Mouse (Mus musculus) MEL-GATA-1-ER (cell line): ENCODE measurements around the gene Llgl2.

Experiments used
- DNase-seq: peaks from one replicate; pipeline ENCODE4 v3.0.0-alpha.2; 2012; ENCODE audit warnings: low read depth; ENCODE audit errors: extremely low read depth

Llgl2 gene

GRCm38 (mm10) chr11:115876438-115876837 is 52.6 kb downstream of the Llgl2 start:
- DNase-seq: no peak

GRCm38 (mm10) chr11:115877174-115877755 is 53.4 kb downstream of the Llgl2 start:
- no peak for DNase-seq

- DNase-seq: no peak
These were observed 54.2 kb downstream of the Llgl2 start for GRCm38 (mm10) chr11:115878071-115878470.

- no peak for DNase-seq
These were observed 57.2 kb downstream of the Llgl2 start for GRCm38 (mm10) chr11:115881002-115881401.

- no peak for DNase-seq
These were observed 59.4 kb downstream of the Llgl2 start for GRCm38 (mm10) chr11:115883251-115883650.

- DNase-seq: no peak
These were observed 60.5 kb downstream of the Llgl2 start for GRCm38 (mm10) chr11:115884361-115884760.

GRCm38 (mm10) chr11:115885281-115885680 is 61.4 kb downstream of the Llgl2 start:
- DNase-seq: no peak

GRCm38 (mm10) chr11:115886446-115886845 is 62.6 kb downstream of the Llgl2 start:
- no peak for DNase-seq

- no peak for DNase-seq
These were observed 64.2 kb downstream of the Llgl2 start for GRCm38 (mm10) chr11:115888020-115888419.

GRCm38 (mm10) chr11:115889159-115889558 is 65.3 kb downstream of the Llgl2 start:
- DNase-seq: no peak

- DNase-seq: no peak
These were observed 68.4 kb downstream of the Llgl2 start for GRCm38 (mm10) chr11:115892213-115892612.

GRCm38 (mm10) chr11:115893071-115893470 is 69.2 kb downstream of the Llgl2 start:
- no peak for DNase-seq

GRCm38 (mm10) chr11:115894755-115895520 is 71.1 kb downstream of the Llgl2 start:
- no peak for DNase-seq

GRCm38 (mm10) chr11:115898446-115898845 is 74.6 kb downstream of the Llgl2 start:
- no peak for DNase-seq

- DNase-seq: peak; percentile 74
These were observed 75.0 kb downstream of the Llgl2 start for GRCm38 (mm10) chr11:115898886-115899285.

GRCm38 (mm10) chr11:115899486-115900266 is 75.8 kb downstream of the Llgl2 start, which contains the start of gene Smim5:
Smim5 (plus strand) TSS chr11:115899966.
- peak; percentile 78 for DNase-seq

- no peak for DNase-seq
These were observed 76.9 kb downstream of the Llgl2 start for GRCm38 (mm10) chr11:115900561-115901337.

- DNase-seq: peak; percentile 99
These were observed 77.7 kb downstream of the Llgl2 start for GRCm38 (mm10) chr11:115901338-115902161.

GRCm38 (mm10) chr11:115902177-115902576 is 78.3 kb downstream of the Llgl2 start:
- no peak for DNase-seq

- peak; percentile 93 for DNase-seq
These were observed 79.0 kb downstream of the Llgl2 start for GRCm38 (mm10) chr11:115902831-115903230.
